Mouse (Mus musculus): ENCODE measurements around the gene Slk.

The Slk gene

DNA sequence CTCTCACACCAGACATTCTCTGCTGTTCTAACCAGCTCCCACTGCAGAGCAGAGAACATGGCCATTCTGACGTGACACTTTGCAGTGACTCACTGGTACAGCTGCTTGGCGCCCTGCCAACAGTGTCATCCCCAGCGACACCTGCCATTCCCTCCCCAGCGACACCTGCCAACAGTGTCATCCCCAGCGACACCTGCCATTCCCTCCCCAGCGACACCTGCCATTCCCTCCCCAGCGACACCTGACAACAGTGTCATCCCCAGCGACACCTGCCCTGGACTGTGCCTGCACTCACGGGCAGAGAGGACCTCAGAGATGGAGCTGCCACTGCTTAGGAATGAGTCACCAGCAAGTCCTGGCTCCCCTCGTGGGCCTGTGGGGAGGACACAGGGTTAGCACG is 75.4 kb downstream of the Slk start:
- DNase-seq = no peak

DNA sequence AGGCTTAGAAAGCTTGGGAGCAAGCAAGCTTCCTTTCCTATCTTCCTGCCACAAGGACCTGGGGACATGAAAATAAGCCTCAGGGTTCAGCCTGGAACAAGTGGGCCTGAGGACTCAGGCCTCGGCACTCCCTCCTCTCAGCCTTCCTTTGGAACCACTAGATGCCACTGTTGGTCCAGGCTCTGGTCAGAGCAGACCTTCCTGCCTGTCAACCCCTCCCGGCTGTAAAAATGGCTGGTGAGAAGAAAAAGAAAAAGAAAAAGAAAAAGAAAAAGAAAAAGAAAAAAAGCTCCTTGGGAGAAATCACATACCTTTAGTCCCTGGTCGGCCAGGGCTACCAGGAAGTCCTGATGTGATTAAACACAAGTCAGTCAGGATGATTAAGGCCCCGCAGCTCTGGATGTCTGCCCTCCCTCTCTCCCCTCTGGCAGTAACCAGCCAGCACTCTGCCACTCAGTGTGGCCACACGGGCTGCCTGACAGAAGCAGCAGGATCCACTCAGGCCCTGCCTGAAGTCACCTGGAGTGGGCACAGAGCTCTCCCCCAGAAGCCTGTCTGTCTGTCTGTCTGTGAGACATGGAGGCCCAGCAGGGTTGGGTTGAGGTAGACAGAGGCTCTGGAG is 79.5 kb downstream of the Slk start:
- peak; percentile 79 for DNase-seq

DNA sequence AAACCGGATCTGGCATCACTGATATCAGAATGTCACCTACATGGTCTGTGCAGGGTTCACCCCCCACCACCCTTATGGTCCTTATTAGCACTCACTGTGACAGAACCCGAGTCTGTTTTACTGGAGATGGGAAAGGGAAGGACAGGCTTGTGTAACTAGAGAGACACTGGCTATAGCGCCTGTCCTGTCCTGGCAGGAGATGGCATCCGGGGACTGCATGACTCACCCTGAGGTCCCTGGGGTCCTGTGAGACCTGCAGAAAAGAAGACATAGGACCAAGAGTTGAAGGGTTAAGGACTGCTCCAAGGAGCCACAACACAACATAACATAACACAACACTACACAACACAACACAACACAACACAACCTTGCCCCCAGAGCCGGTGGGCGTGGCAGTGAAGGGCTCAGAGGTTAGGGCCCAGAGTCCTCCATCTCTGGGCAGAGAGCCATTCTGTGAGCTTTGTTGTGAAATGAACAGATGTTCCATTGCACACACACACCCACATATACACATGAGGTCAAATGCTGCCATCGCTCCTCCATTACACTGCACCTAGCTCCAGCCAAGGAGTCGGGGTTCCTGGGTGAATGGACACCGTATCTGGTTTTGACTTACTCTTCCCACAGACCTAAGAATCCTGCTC is 80.4 kb downstream of the Slk start:
- peak; percentile 61 for DNase-seq

DNA sequence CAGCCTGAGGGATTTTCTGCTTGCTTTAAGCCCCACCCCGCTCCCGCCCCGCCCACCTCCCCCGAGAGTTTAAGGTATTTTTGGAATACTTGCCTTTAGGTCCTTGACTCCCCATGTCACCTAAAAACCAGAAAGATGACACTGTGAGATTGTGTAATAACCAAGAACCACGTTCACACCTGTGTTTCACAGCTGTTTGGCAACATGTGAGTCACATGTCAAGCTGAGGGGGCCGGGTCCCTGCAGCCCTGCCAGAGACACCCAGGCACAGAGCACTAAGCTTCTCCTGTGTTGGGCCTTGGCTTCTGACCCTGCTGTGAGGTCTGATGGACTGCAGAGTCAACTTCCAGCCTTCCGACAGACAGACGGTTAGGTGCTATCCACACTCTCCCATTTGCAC is 88.1 kb downstream of the Slk start:
- no peak for DNase-seq

DNA sequence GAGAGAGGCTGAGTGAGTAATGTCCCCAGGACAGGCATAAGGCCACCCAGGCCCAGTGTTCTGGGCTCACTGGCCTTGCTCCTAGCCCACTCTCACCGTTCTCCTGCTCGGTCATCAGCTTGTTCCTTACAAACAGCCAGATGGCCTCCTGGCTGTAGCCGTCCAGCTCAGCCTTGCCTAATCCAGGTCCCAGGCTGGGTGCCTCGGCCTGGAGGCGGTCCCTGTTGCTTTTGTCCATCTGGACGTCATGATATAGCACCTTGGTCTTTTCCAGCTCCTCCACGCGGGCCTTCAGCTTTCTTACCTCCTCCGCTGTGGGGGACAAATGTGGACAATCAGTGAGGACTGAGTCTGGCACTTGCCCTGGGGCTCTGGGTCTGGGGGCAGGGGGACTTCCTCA is 88.9 kb downstream of the Slk start:
- no peak for DNase-seq

DNA sequence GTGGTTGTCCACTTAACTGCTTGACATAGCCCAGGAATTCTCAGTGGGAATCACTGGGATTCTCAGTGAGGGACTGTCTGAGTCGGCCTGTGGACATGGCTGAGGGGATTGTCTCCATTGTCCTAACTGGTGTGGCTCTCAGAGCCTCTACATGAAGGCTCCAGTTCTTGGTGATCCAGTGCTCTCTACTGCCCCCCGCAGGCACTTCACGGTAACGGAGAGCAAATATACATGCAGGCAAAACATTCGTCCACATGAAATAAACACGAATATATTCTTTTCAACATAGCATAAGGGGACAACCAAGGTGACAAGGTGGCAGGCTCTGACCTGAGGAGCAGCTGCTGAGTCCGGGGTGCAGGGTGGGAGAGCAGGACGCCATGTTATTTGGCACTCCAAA is 94.9 kb downstream of the Slk start:
- DNase-seq = peak; percentile 56

DNA sequence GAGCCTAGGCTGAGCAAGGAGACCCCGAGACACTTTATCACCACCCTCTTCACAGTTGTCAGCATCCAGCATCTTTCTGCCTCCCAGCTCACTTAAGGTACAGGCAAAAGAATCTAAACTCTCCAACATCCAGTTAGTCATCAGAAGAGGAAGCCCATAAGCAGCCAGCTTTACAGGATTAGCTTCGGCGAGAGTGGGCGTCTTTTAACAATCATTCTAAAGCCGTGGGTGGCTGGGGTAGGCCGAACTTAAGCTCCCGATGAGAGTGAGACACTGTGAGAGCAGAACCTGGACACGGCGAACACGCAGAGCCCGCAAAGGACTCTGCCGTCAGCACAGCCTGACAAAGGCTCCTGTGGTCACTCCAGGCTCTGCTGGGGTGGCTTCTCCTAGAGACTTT is 99.2 kb downstream of the Slk start:
- no peak for DNase-seq

DNA sequence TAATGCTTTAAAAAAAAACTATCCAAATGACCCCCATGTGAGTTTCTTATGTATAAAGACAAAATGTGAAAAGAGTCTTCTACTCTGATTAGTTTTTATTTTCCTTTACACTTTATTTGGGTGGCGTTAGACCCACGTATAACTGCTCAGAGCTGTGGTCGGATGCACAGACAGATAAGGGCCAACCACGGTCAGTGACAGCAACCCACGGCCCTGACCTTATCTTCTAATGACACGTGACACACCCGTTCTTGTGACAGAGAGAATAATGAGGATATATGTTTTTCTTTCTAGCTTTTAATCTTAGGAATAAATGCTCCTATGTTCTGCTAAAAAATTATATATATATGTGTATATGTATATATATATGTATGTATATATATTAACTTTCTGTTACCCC is 110.1 kb downstream of the Slk start:
- DNase-seq = no peak

DNA sequence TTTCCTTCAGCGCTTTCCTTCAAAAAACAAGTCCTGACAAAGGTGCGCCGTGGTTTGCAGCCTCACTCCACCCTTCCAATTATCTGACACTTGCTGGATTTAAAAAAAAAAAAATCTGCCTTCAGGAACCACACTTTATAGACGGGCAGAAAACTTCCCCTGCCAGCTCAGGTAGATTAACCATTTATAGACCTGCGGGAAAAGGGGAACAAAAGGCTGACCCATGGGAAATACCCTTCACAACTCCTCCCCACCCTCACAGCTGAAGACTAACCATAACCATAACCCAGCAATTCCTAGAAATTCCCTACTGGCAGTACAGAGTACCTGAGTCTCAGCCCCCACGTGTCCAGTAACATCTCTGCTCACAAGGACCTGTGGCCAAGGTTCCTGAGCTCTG is 112.5 kb downstream of the Slk start, which contains the start of gene Col17a1:
TSS of gene Col17a1 (minus strand) at position 101 of the 400 bp plus-strand sequence.
- no peak for DNase-seq

Measured in lung, postnatal 10 days (tissue).